Mouse (Mus musculus) heart, adult 2 months (tissue): ENCODE measurements around the gene Rest.

Experiments
- CTCF ChIP-seq: fragments of 200-600 bp; IDR thresholded peaks from 2 replicates; pipeline ENCODE4 v1.8.1; 2022; ENCODE audit warnings: antibody characterized with exemption, mild to moderate bottlenecking, moderate library complexity
- EP300 ChIP-seq: fragments of 200-500 bp; IDR thresholded peaks from 2 replicates; pipeline ENCODE4 v1.6.1; 2011; ENCODE audit warnings: low read depth, low read length, control low read depth; ENCODE audit not compliant: insufficient read depth
- POLR2A ChIP-seq: fragments of 200-500 bp; IDR thresholded peaks from 2 replicates; pipeline ENCODE4 v1.6.1; 2011; ENCODE audit warnings: mild to moderate bottlenecking, low read depth, low read length, control low read depth; ENCODE audit not compliant: insufficient read depth

- TF ChIP-seq CTCF = no peak
- no peak for TF ChIP-seq EP300
- no peak for TF ChIP-seq POLR2A
Measured at GRCm38 (mm10) chr5:77301296-77301903, 36.1 kb downstream of the Rest start.
